Mouse (Mus musculus) limb, embryonic 11.5 days (tissue): ENCODE measurements around the gene Lrpprc. TPM values are rescaled to one million over a fixed set of nuclear protein-coding genes. Genes with fewer than 3 reads are reported as not detected.
A peak's percentile ranks its signal among the peaks of the same experiment; 100 is the strongest.

Experiments used
- ATAC-seq: fragments of 200-750 bp; cut with Nextera tagmentation; 2 replicates; pipeline ENCODE4 v1.8.0; 2017; ENCODE audit warnings: low read depth; ENCODE audit not compliant: insufficient number of reproducible peaks, low FRiP score, low TSS enrichment
- DNase-seq: peaks from one replicate; pipeline ENCODE4 v3.0.0-alpha.2; 2015; ENCODE audit warnings: low spot score
- H3K27ac ChIP-seq: fragments of 300-500 bp; sonication (generic); replicated peaks from 2 replicates; pipeline ENCODE4 v1.5.1; 2014; ENCODE audit warnings: low read depth, mild to moderate bottlenecking, low read length
- H3K27me3 ChIP-seq: fragments of 300-500 bp; sonication (generic); 2 replicates; pipeline ENCODE4 v1.6.1; 2014; ENCODE audit warnings: mild to moderate bottlenecking, low read length, mixed read lengths; ENCODE audit not compliant: control insufficient read depth, insufficient read depth
- H3K36me3 ChIP-seq: fragments of 300-500 bp; sonication (generic); 2 replicates; pipeline ENCODE4 v1.6.1; 2014; ENCODE audit warnings: mild to moderate bottlenecking, low read length, moderate library complexity, mixed read lengths; ENCODE audit not compliant: control insufficient read depth, insufficient read depth
- H3K4me1 ChIP-seq: fragments of 300-500 bp; sonication (generic); 2 replicates; pipeline ENCODE4 v1.6.1; 2014; ENCODE audit warnings: low read length, mixed read lengths; ENCODE audit not compliant: control insufficient read depth, insufficient read depth
- H3K4me2 ChIP-seq: fragments of 300-500 bp; sonication (generic); 2 replicates; pipeline ENCODE4 v1.6.1; 2014; ENCODE audit warnings: low read depth, mild to moderate bottlenecking, moderate library complexity; ENCODE audit not compliant: severe bottlenecking
- H3K4me3 ChIP-seq: fragments of 300-500 bp; sonication (generic); 2 replicates; pipeline ENCODE4 v1.5.1; 2014; ENCODE audit warnings: low read depth, low read length
- H3K9ac ChIP-seq: fragments of 300-500 bp; sonication (generic); 2 replicates; pipeline ENCODE4 v1.6.1; 2014; ENCODE audit warnings: mild to moderate bottlenecking, low read length
- H3K9me3 ChIP-seq: fragments of 300-500 bp; sonication (generic); 2 replicates; pipeline ENCODE4 v1.6.1; 2016; ENCODE audit warnings: low read length; ENCODE audit not compliant: control insufficient read depth
- WGBS: fragments of 180-500 bp; shearing (Covaris S2); extraction: QIAGEN DNeasy Blood & Tissue Kit; methylation state at CpG from one replicate; pipeline ENCODE4 v1.1.7; 2014; 5-methylcytosine and 5-hydroxymethylcytosine counted together
- polyA plus RNA-seq: library from polyadenylated mRNA; unstranded; fragments of >200 nt; fragmentation: Nextera tagmentation; extraction: Ambion mirVana; gene quantifications from 2 replicates; pipeline ENCODE4 v1.2.1, GENCODE M21; 2014

Lrpprc gene
- 59.0 and 60.8 TPM in 2 replicates for polyA plus RNA-seq

GRCm38 (mm10) chr17:84790447-84791098 is at the start of gene Lrpprc:
Lrpprc (minus strand) TSS chr17:84790789.
- peak within 1 kb of the TSS; percentile 87 for H3K4me2 ChIP-seq
- H3K36me3 ChIP-seq: no peaks in the 10 kb centered on the region
- WGBS: under 1% methylated on average over 51 of the region's 51 CpGs
- peak within 1 kb of the TSS; percentile 58; the same call in 1 of the 2 replicates for H3K27ac ChIP-seq
- H3K4me1 ChIP-seq: no peaks in the 10 kb centered on the region
- ATAC-seq (peak; percentile 98), DNase-seq (peak; percentile 96)
- H3K9me3 ChIP-seq: no peaks in the 10 kb centered on the region
- H3K9ac ChIP-seq: peak within 1 kb of the TSS; percentile 85
- H3K4me3 ChIP-seq: peak within 1 kb of the TSS; percentile 100
- no peaks in the 10 kb centered on the region for H3K27me3 ChIP-seq

- Histone ChIP-seq H3K9me3 (no peaks in the 10 kb centered on the region), H3K4me2 (no peak overlapping the region), H3K27me3 (no peaks in the 10 kb centered on the region), H3K27ac (no peak overlapping the region), H3K9ac (no peak overlapping the region), H3K4me3 (no peak overlapping the region), H3K36me3 (no peaks in the 10 kb centered on the region), H3K4me1 (no peaks in the 10 kb centered on the region)
- ATAC-seq: no peak
- WGBS: 6% methylated on average over 3 of the region's 3 CpGs
- DNase-seq: peak; percentile 76
Measured at GRCm38 (mm10) chr17:84837780-84838179, 47.2 kb upstream of the Lrpprc start.

- no peaks in the 10 kb centered on the region for H3K4me1 ChIP-seq
- DNase-seq: no peak
Measured at GRCm38 (mm10) chr17:84835249-84835648, 44.7 kb upstream of the Lrpprc start.

GRCm38 (mm10) chr17:84832346-84832745 is 41.8 kb upstream of the Lrpprc start:
- ATAC-seq (no peak), DNase-seq (no peak)
- Histone ChIP-seq H3K4me3 (no peak overlapping the region), H3K4me2 (no peak overlapping the region), H3K27me3 (no peaks in the 10 kb centered on the region), H3K27ac (no peak overlapping the region), H3K9ac (no peak overlapping the region), H3K9me3 (no peaks in the 10 kb centered on the region), H3K4me1 (no peaks in the 10 kb centered on the region), H3K36me3 (no peaks in the 10 kb centered on the region)
- 78% methylated on average over 8 of the region's 8 CpGs for WGBS

More at GRCm38 (mm10) chr17:84835249-84835648, 44.7 kb upstream of the Lrpprc start:
- H3K27me3 ChIP-seq: no peaks in the 10 kb centered on the region
- H3K9ac ChIP-seq: no peak overlapping the region
- H3K4me3 ChIP-seq: no peak overlapping the region
- no peak overlapping the region for H3K27ac ChIP-seq
- no peaks in the 10 kb centered on the region for H3K36me3 ChIP-seq
- H3K4me2 ChIP-seq: no peak overlapping the region
- 73% methylated on average over 9 of the region's 9 CpGs for WGBS
- no peaks in the 10 kb centered on the region for H3K9me3 ChIP-seq
- ATAC-seq: no peak

GRCm38 (mm10) chr17:84828301-84828700 is 37.7 kb upstream of the Lrpprc start:
- Histone ChIP-seq H3K4me2 (no peak overlapping the region), H3K36me3 (no peaks in the 10 kb centered on the region), H3K27ac (no peak overlapping the region), H3K9ac (no peak overlapping the region), H3K4me3 (no peak overlapping the region), H3K4me1 (no peaks in the 10 kb centered on the region), H3K9me3 (no peaks in the 10 kb centered on the region), H3K27me3 (no peaks in the 10 kb centered on the region)
- 92% methylated on average over 6 of the region's 6 CpGs for WGBS
- ATAC-seq: no peak
- DNase-seq: no peak

- DNase-seq: peak; percentile 81
- Histone ChIP-seq H3K9ac (no peak overlapping the region), H3K36me3 (no peaks in the 10 kb centered on the region), H3K4me3 (no peak overlapping the region), H3K27ac (no peak overlapping the region), H3K9me3 (no peaks in the 10 kb centered on the region), H3K27me3 (no peaks in the 10 kb centered on the region), H3K4me2 (no peak overlapping the region), H3K4me1 (no peaks in the 10 kb centered on the region)
- ATAC-seq: no peak
- WGBS: 19% methylated on average over 4 of the region's 4 CpGs
Measured at GRCm38 (mm10) chr17:84820603-84821002, 30.0 kb upstream of the Lrpprc start.

GRCm38 (mm10) chr17:84818390-84818789 is 27.8 kb upstream of the Lrpprc start:
- 90% methylated on average over 5 of the region's 5 CpGs for WGBS
- H3K9me3 ChIP-seq: no peaks in the 10 kb centered on the region
- H3K4me3 ChIP-seq: no peak overlapping the region
- no peak overlapping the region for H3K4me2 ChIP-seq
- H3K27me3 ChIP-seq: no peaks in the 10 kb centered on the region
- no peak overlapping the region for H3K9ac ChIP-seq
- H3K4me1 ChIP-seq: no peaks in the 10 kb centered on the region
- no peaks in the 10 kb centered on the region for H3K36me3 ChIP-seq
- ATAC-seq (no peak), DNase-seq (no peak)
- H3K27ac ChIP-seq: no peak overlapping the region

- 83% methylated on average over 9 of the region's 9 CpGs for WGBS
- no peaks in the 10 kb centered on the region for H3K4me1 ChIP-seq
- DNase-seq: no peak
- H3K27me3 ChIP-seq: no peaks in the 10 kb centered on the region
- H3K9me3 ChIP-seq: no peaks in the 10 kb centered on the region
- no peaks in the 10 kb centered on the region for H3K36me3 ChIP-seq
- ATAC-seq: no peak
- H3K4me2 ChIP-seq: no peak overlapping the region
- no peak overlapping the region for H3K9ac ChIP-seq
- H3K27ac ChIP-seq: no peak overlapping the region
- no peak overlapping the region for H3K4me3 ChIP-seq
Measured at GRCm38 (mm10) chr17:84816014-84816461, 25.4 kb upstream of the Lrpprc start.

GRCm38 (mm10) chr17:84814905-84815304 is 24.3 kb upstream of the Lrpprc start:
- no peak overlapping the region for H3K9ac ChIP-seq
- no peak overlapping the region for H3K4me2 ChIP-seq
- DNase-seq (no peak), ATAC-seq (no peak)
- no peak overlapping the region for H3K27ac ChIP-seq
- no peaks in the 10 kb centered on the region for H3K4me1 ChIP-seq
- WGBS: 69% methylated on average over 7 of the region's 7 CpGs
- H3K27me3 ChIP-seq: no peaks in the 10 kb centered on the region
- no peak overlapping the region for H3K4me3 ChIP-seq
- no peaks in the 10 kb centered on the region for H3K9me3 ChIP-seq
- H3K36me3 ChIP-seq: no peaks in the 10 kb centered on the region
